Mouse (Mus musculus) CH12.LX (cell line): ENCODE results near the gene Hscb. TPM values are rescaled to one million over a fixed set of nuclear protein-coding genes. Genes with fewer than 3 reads are reported as not detected.

Experiments
- DNase-seq: peaks from one replicate; pipeline ENCODE4 v3.0.0-alpha.2; 2013; ENCODE audit errors: extremely low read depth
- H3K27ac ChIP-seq: 2 replicates; pipeline ENCODE4 v1.5.1; 2012; ENCODE audit warnings: low read depth, mild to moderate bottlenecking, control low read depth, moderate library complexity; ENCODE audit not compliant: insufficient read depth
- H3K27me3 ChIP-seq: replicated peaks from 2 replicates; pipeline ENCODE3; 2012; ENCODE audit warnings: inconsistent platforms
- H3K36me3 ChIP-seq, 2 experiments: replicated peaks in 1 of 2; 2 replicates each; pipeline versions ENCODE3 to v1.6.1; 2012; ENCODE audit warnings: inconsistent platforms in 1 of 2, low read length in 1 of 2, mild to moderate bottlenecking in 1 of 2, mixed read lengths in 1 of 2, moderate library complexity in 1 of 2; ENCODE audit not compliant: control insufficient read depth in 1 of 2, insufficient read depth in 1 of 2
- H3K4me1 ChIP-seq, 2 experiments: 2 replicates each; pipeline ENCODE4 v1.6.1; 2012; ENCODE audit warnings: inconsistent platforms in 1 of 2, moderate library complexity in 1 of 2; ENCODE audit not compliant: insufficient read depth in 2 of 2, control insufficient read depth in 1 of 2
- H3K4me2 ChIP-seq: 2 replicates; pipeline ENCODE4 v1.6.1; 2012; ENCODE audit warnings: low read depth, mild to moderate bottlenecking, control low read depth; ENCODE audit not compliant: poor library complexity, insufficient read depth, severe bottlenecking
- H3K4me3 ChIP-seq, 3 experiments: fragments of 150-350 bp in 1 of 3; sonication (generic) in 1 of 3; replicated peaks in 1 of 3; 2 replicates each; pipeline versions ENCODE3 to v1.5.1; 2011 to 2012; ENCODE audit warnings: low read depth in 2 of 3, low read length in 2 of 3, mild to moderate bottlenecking in 2 of 3, moderate library complexity in 2 of 3, control low read depth in 1 of 3, improper control_type of control experiment in 1 of 3, inconsistent platforms in 1 of 3, mixed read lengths in 1 of 3; ENCODE audit not compliant: poor library complexity in 1 of 3
- H3K79me2 ChIP-seq: replicated peaks from 2 replicates; pipeline ENCODE4 v1.6.1; 2012; ENCODE audit warnings: mild to moderate bottlenecking, moderate library complexity; ENCODE audit not compliant: control insufficient read depth, poor library complexity, insufficient read depth, severe bottlenecking; ENCODE audit errors: extremely low read depth
- H3K9ac ChIP-seq: 2 replicates; pipeline ENCODE4 v1.6.1; 2012; ENCODE audit warnings: low read depth, mild to moderate bottlenecking, control low read depth, moderate library complexity; ENCODE audit not compliant: insufficient read depth
- H3K9me3 ChIP-seq: replicated peaks from 2 replicates; pipeline ENCODE3; 2012; ENCODE audit warnings: low read length, inconsistent platforms, mixed read lengths
- BHLHE40 ChIP-seq: IDR thresholded peaks from 2 replicates; pipeline ENCODE4 v1.6.1; 2011; ENCODE audit warnings: mild to moderate bottlenecking, low read depth, low read length, improper control_type of control experiment
- CHD2 ChIP-seq: IDR thresholded peaks from 2 replicates; pipeline ENCODE4 v1.6.1; 2011; ENCODE audit warnings: low read length, improper control_type of control experiment
- CTCF ChIP-seq, 2 experiments: IDR thresholded peaks in 1 of 2; conservative IDR thresholded peaks in 1 of 2; 2 replicates each; pipeline ENCODE4 v1.5.1; 2011 to 2012; ENCODE audit warnings: low read depth in 2 of 2, low read length in 2 of 2, improper control_type of control experiment in 1 of 2, inconsistent platforms in 1 of 2, mild to moderate bottlenecking in 1 of 2, moderate library complexity in 1 of 2
- E2F4 ChIP-seq: IDR thresholded peaks from 2 replicates; pipeline ENCODE4 v1.6.1; 2011; ENCODE audit warnings: low read depth, low read length, improper control_type of control experiment; ENCODE audit not compliant: insufficient replicate concordance
- EP300 ChIP-seq: IDR thresholded peaks from 2 replicates; pipeline ENCODE4 v1.6.1; 2011; ENCODE audit warnings: low read length, improper control_type of control experiment
- HCFC1 ChIP-seq: IDR thresholded peaks from 2 replicates; pipeline ENCODE4 v1.6.1; 2012; ENCODE audit warnings: low read depth, mild to moderate bottlenecking, inconsistent platforms, low read length, improper control_type of control experiment
- JUN ChIP-seq: IDR thresholded peaks from 2 replicates; pipeline ENCODE4 v1.6.1; 2011; ENCODE audit warnings: low read depth, mild to moderate bottlenecking, low read length, improper control_type of control experiment, moderate library complexity; ENCODE audit not compliant: insufficient read depth
- KAT2A ChIP-seq: IDR thresholded peaks from 2 replicates; pipeline ENCODE4 v1.6.1; 2012; ENCODE audit warnings: low read length, improper control_type of control experiment, inconsistent platforms; ENCODE audit not compliant: insufficient replicate concordance
- MAX ChIP-seq: IDR thresholded peaks from 2 replicates; pipeline ENCODE4 v1.6.1; 2011; ENCODE audit warnings: low read length, improper control_type of control experiment
- MEF2A ChIP-seq: IDR thresholded peaks from 2 replicates; pipeline ENCODE4 v1.6.1; 2014; ENCODE audit warnings: low read depth, mild to moderate bottlenecking, inconsistent platforms, low read length, improper control_type of control experiment, borderline replicate concordance
- MXI1 ChIP-seq: IDR thresholded peaks from 2 replicates; pipeline ENCODE4 v1.6.1; 2011; ENCODE audit warnings: mild to moderate bottlenecking, low read depth, low read length, improper control_type of control experiment
- NELFE ChIP-seq: IDR thresholded peaks from 2 replicates; pipeline ENCODE4 v1.6.1; 2011; ENCODE audit warnings: low read depth, low read length, improper control_type of control experiment
- NRF1 ChIP-seq: IDR thresholded peaks from 2 replicates; pipeline ENCODE4 v1.6.1; 2014; ENCODE audit warnings: low read depth, mild to moderate bottlenecking, inconsistent platforms, low read length, improper control_type of control experiment, moderate library complexity
- RAD21 ChIP-seq: IDR thresholded peaks from 2 replicates; pipeline ENCODE4 v1.6.1; 2011; ENCODE audit warnings: low read depth, mild to moderate bottlenecking, low read length, improper control_type of control experiment, moderate library complexity
- TBP ChIP-seq: conservative IDR thresholded peaks from 2 replicates; pipeline ENCODE4 v1.6.1; 2011; ENCODE audit warnings: low read depth, low read length, improper control_type of control experiment
- TCF12 ChIP-seq: IDR thresholded peaks from 2 replicates; pipeline ENCODE4 v1.6.1; 2014; ENCODE audit warnings: low read depth, mild to moderate bottlenecking, inconsistent platforms, low read length, improper control_type of control experiment
- UBTF ChIP-seq: IDR thresholded peaks from 2 replicates; pipeline ENCODE4 v1.6.1; 2012; ENCODE audit warnings: low read depth, mild to moderate bottlenecking, inconsistent platforms, low read length, improper control_type of control experiment, moderate library complexity
- USF1 ChIP-seq: IDR thresholded peaks from 2 replicates; pipeline ENCODE4 v1.6.1; 2014; ENCODE audit warnings: low read depth, mild to moderate bottlenecking, inconsistent platforms, low read length, improper control_type of control experiment
- USF2 ChIP-seq: conservative IDR thresholded peaks from 2 replicates; pipeline ENCODE4 v1.6.1; 2011; ENCODE audit warnings: low read depth, low read length, improper control_type of control experiment
- dilution Hi-C: fragments of 300-500 bp; cut with MboI; formaldehyde crosslinking; loops from 2 replicates; pipeline ENCODE4 v1.14.3; 2020; ENCODE audit warnings: low sequenced_read_pairs; ENCODE audit not compliant: extremely low pct_unique_long_range_greater_than_20kb, extremely low pct_ligation_motif_present
- in situ Hi-C: fragments of 300-500 bp; cut with MboI; formaldehyde crosslinking; loops from 3 replicates; pipeline ENCODE4 v1.14.3; 2019; ENCODE audit warnings: low sequenced_read_pairs, low pct_ligation_motif_present, low pct_unique_long_range_greater_than_20kb, mixed read lengths
- polyA plus RNA-seq: library from polyadenylated mRNA; unstranded; fragments of >175 nt; gene quantifications from 2 replicates; pipeline ENCODE4 v1.2.1, GENCODE M21; 2012; ENCODE audit warnings: low read depth; ENCODE audit not compliant: insufficient read length
- total RNA-seq, 2 experiments: library from RNA; depleted of rRNA; stranded (reverse); fragments of 300-350 nt in 1 of 2; fragments of >200 nt in 1 of 2; gene quantifications; 2 replicates each; pipeline ENCODE4 v1.2.3; 2012 to 2014

The Hscb gene
- total and polyA plus RNA-seq, 3 experiments: 28.2 to 64.0 (median 59.5) TPM

DNA sequence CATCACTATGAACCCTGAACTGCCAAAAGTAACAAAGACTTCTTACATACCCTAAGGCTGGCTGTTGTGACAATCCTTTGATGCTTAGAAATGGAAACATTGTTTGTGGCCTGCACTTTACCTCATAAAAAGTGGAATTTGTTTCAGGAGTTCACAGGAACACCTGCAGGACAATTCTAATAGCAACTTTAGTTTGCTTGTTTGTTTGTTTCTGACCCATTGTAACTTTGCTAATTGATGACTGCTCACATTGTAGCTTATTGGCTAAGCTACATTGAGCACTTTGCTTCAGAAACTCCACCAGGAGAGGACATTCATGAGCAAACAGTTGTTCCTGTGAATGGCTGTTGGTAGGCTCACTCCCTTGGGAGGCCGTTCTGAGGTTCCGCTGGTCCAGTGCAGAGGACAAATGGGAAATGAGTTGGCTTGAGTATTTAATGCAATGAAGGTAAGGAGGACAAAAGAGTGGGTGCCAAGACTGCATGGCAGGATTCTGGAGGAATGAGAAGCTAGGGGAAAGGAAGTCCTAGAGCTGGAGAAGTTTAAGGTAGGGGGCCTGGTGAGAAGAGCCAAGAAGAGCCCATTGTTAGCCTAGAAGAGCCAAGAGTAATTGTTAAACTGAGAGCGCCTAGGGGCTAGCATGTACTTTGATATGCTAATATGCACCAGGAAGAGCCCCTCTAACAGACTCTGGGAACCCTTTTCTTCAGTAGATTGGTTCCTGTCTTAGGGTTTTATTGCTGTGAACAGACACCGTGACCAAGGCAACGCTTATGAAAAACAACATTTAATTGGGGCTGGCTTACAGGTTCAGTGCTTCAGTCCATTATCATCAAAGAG, 38.3 kb upstream of the Hscb start:
- H3K27me3 ChIP-seq: no peaks in the 10 kb centered on the region
- peaks cover 13 to 36% of the 10 kb centered on the region in 2 experiments for H3K36me3 ChIP-seq
- no peak overlapping the region for H3K4me2 ChIP-seq
- H3K4me3 ChIP-seq: no peak overlapping the region
- no peaks in the 10 kb centered on the region for H3K9me3 ChIP-seq
- H3K9ac ChIP-seq: no peak overlapping the region
- peaks cover 0 to 3% of the 10 kb centered on the region in 2 experiments; a peak in 2 of 4 replicates for H3K4me1 ChIP-seq
- dilution Hi-C loops: no loop called here
- H3K79me2 ChIP-seq: no peaks in the 10 kb centered on the region
- DNase-seq: no peak
- no peak for TF ChIP-seq EP300
- TF ChIP-seq CHD2: no peak
- TF ChIP-seq BHLHE40: no peak
- no peak for TF ChIP-seq UBTF
- no peak for TF ChIP-seq KAT2A
- TF ChIP-seq TBP: no peak
- TF ChIP-seq NRF1: no peak
- TF ChIP-seq RAD21: no peak
- TF ChIP-seq HCFC1: no peak
- TF ChIP-seq USF1: no peak
- no peak for TF ChIP-seq MAX
- no peak for TF ChIP-seq MXI1
- no peak for TF ChIP-seq JUN
- no peak for TF ChIP-seq USF2
- in situ Hi-C loops: no loop called here
- H3K27ac ChIP-seq: no peak overlapping the region

DNA sequence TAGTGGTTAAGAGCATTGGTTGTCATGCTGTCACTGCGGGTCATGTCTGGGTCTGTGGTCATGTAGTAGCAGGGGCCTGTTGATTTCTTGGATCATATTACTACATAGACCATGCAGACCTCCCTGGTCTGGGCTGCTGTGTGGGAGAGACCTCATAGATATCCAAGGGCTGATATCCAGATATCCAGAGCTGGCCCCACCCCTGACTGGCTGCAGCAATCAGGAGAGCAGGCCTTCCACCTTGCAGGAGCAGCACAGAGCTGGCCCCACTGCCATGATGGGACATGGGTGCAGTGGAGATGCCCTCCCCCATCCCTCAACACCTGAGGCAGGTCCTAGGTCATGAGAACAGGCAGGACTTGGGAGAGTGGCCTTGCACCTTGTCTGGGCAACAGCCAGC, 35.7 kb upstream of the Hscb start:
- dilution Hi-C loops: no loop called here
- no peaks in the 10 kb centered on the region for H3K79me2 ChIP-seq

More for the DNA sequence above, 35.7 kb upstream of the Hscb start:
- in situ Hi-C loops: no loop called here
- Histone ChIP-seq H3K4me3 (no peak overlapping the region), H3K27ac (no peak overlapping the region), H3K9me3 (no peaks in the 10 kb centered on the region), H3K4me1 (peaks cover 0 to under 1% of the 10 kb centered on the region in 2 experiments; a peak in 2 of 4 replicates), H3K4me2 (no peak overlapping the region)
- no peak for DNase-seq
- TF ChIP-seq BHLHE40: no peak
- TF ChIP-seq TBP: no peak
- TF ChIP-seq NELFE: no peak
- TF ChIP-seq HCFC1: no peak
- TF ChIP-seq RAD21: no peak
- no peak for TF ChIP-seq CTCF (conservative IDR thresholded peaks at IDR 0.05 in 1 of 2, IDR thresholded peaks at IDR 0.05 in 1 of 2; ENCODE audit: low read depth in 2 of 2, low read length in 2 of 2)
- no peak for TF ChIP-seq MEF2A
- TF ChIP-seq TCF12: no peak
- no peak for TF ChIP-seq UBTF
- TF ChIP-seq USF1: no peak
- TF ChIP-seq E2F4: no peak
- TF ChIP-seq, all 38 proteins: peak for 0
- Histone ChIP-seq H3K27me3 (no peaks in the 10 kb centered on the region), H3K9ac (no peak overlapping the region), H3K36me3 (peaks cover 32 to 59% of the 10 kb centered on the region in 2 experiments)
